Mouse (Mus musculus) C2C12 (cell line): ENCODE data around the gene Nfya. TPM values are rescaled to one million over a fixed set of nuclear protein-coding genes. Genes with fewer than 3 reads are reported as not detected.

Experiments used
- H3K27me3 ChIP-seq: one replicate; pipeline ENCODE4 v1.6.1; 2011; ENCODE audit not compliant: control insufficient read depth, insufficient read depth, insufficient read length
- H3K36me3 ChIP-seq: one replicate; pipeline ENCODE4 v1.6.1; 2011; ENCODE audit not compliant: control insufficient read depth, insufficient read depth
- H3K4me3 ChIP-seq: one replicate; pipeline ENCODE4 v1.5.1; 2011; ENCODE audit warnings: mild to moderate bottlenecking, control low read depth; ENCODE audit not compliant: poor library complexity, insufficient read depth, severe bottlenecking
- H3K79me2 ChIP-seq: one replicate; pipeline ENCODE4 v1.6.1; 2011; ENCODE audit not compliant: control insufficient read depth, insufficient read depth
- H3K79me3 ChIP-seq: one replicate; pipeline ENCODE4 v1.6.1; 2011; ENCODE audit warnings: low read depth, control low read depth
- H3ac ChIP-seq: one replicate; pipeline ENCODE3; 2011; ENCODE audit warnings: low read depth; ENCODE audit not compliant: control insufficient read depth, insufficient read length
- CEBPB ChIP-seq: IDR thresholded peaks from one replicate; pipeline ENCODE4 v1.6.1; 2011; ENCODE audit warnings: low read depth, mild to moderate bottlenecking, control low read depth, moderate library complexity
- CTCF ChIP-seq: IDR thresholded peaks from one replicate; pipeline ENCODE4 v1.5.1; 2011; ENCODE audit not compliant: control insufficient read depth, insufficient read depth, insufficient read length
- FOSL1 ChIP-seq: IDR thresholded peaks from one replicate; pipeline ENCODE4 v1.8.0; 2011; ENCODE audit warnings: mild to moderate bottlenecking, low read length; ENCODE audit not compliant: poor library complexity, insufficient read depth, severe bottlenecking
- MAX ChIP-seq: IDR thresholded peaks from one replicate; pipeline ENCODE4 v1.6.1; 2011; ENCODE audit warnings: mild to moderate bottlenecking, control low read depth
- MYOD1 ChIP-seq: IDR thresholded peaks from one replicate; pipeline ENCODE4 v1.6.1; 2011; ENCODE audit warnings: low read depth; ENCODE audit not compliant: control insufficient read depth, insufficient read length
- MYOG ChIP-seq: IDR thresholded peaks from one replicate; pipeline ENCODE4 v1.6.1; 2011; ENCODE audit not compliant: control insufficient read depth, insufficient read length; ENCODE audit errors: extremely low read depth
- USF1 ChIP-seq: IDR thresholded peaks from one replicate; pipeline ENCODE4 v1.6.1; 2011; ENCODE audit warnings: low read depth, mild to moderate bottlenecking, control low read depth, moderate library complexity
- polyA plus RNA-seq: library from polyadenylated mRNA; unstranded; fragments of >200 nt; fragmentation: generic; extraction: Trizol; gene quantifications from one replicate; pipeline ENCODE4 v1.2.1, GENCODE M21; 2012; ENCODE audit warnings: missing spikeins

Gene Nfya
- polyA plus RNA-seq, 1 experiment, result 24.0 TPM

- no peak within 1 kb of the TSS for H3K4me3 ChIP-seq
- H3ac ChIP-seq, result no peak within 1 kb of the TSS
- TF ChIP-seq MYOD1 (no peak), USF1 (no peak), MYOG (no peak), CTCF (no peak), CEBPB (no peak)
- no peaks in the 10 kb centered on the region for H3K79me2 ChIP-seq
- peaks cover 7% of the 10 kb centered on the region for H3K27me3 ChIP-seq
- no peaks in the 10 kb centered on the region for H3K36me3 ChIP-seq
- H3K79me3 ChIP-seq, result no peaks in the 10 kb centered on the region
Measured at GRCm38 (mm10) chr17:48346231-48346630, 63.5 kb downstream of the Nfya start, which contains the start of gene Trem2. TSS of gene Trem2 (plus strand) at chr17:48346401.

- TF ChIP-seq MAX, result no peak
- no peaks in the 10 kb centered on the region for H3K79me2 ChIP-seq
- H3K4me3 ChIP-seq, result no peak overlapping the region
- H3K27me3 ChIP-seq, result peaks cover 7% of the 10 kb centered on the region
- H3K79me3 ChIP-seq, result no peaks in the 10 kb centered on the region
- H3K36me3 ChIP-seq, result no peaks in the 10 kb centered on the region
- no peak overlapping the region for H3ac ChIP-seq
Measured at GRCm38 (mm10) chr17:48345824-48346223, 63.9 kb downstream of the Nfya start.

GRCm38 (mm10) chr17:48343065-48343464 lies 66.6 kb downstream of the Nfya start:
- Histone ChIP-seq H3K79me3 (no peaks in the 10 kb centered on the region), H3K79me2 (no peaks in the 10 kb centered on the region), H3K36me3 (no peaks in the 10 kb centered on the region), H3K27me3 (peaks cover 7% of the 10 kb centered on the region), H3K4me3 (no peak overlapping the region), H3ac (no peak overlapping the region)
- TF ChIP-seq FOSL1 (no peak), MYOG (no peak), CEBPB (no peak), USF1 (no peak), CTCF (no peak), MAX (no peak), MYOD1 (no peak)

GRCm38 (mm10) chr17:48341947-48342346 lies 67.8 kb downstream of the Nfya start:
- H3K79me2 ChIP-seq, result no peaks in the 10 kb centered on the region
- no peak overlapping the region for H3ac ChIP-seq

GRCm38 (mm10) chr17:48340267-48340666 lies 69.4 kb downstream of the Nfya start:
- H3K79me3 ChIP-seq, result no peaks in the 10 kb centered on the region
- H3K4me3 ChIP-seq, result no peak overlapping the region
- no peak overlapping the region for H3ac ChIP-seq
- H3K27me3 ChIP-seq, result no peaks in the 10 kb centered on the region
- no peak for TF ChIP-seq CTCF
- no peak for TF ChIP-seq MAX
- TF ChIP-seq FOSL1, result no peak
- TF ChIP-seq MYOD1, result no peak
- TF ChIP-seq MYOG, result no peak
- TF ChIP-seq USF1, result no peak
- no peak for TF ChIP-seq CEBPB
- H3K79me2 ChIP-seq, result no peaks in the 10 kb centered on the region
- no peaks in the 10 kb centered on the region for H3K36me3 ChIP-seq

More at GRCm38 (mm10) chr17:48341947-48342346, 67.8 kb downstream of the Nfya start:
- no peak for TF ChIP-seq FOSL1
- TF ChIP-seq MAX, result no peak
- no peak for TF ChIP-seq CTCF
- H3K36me3 ChIP-seq, result no peaks in the 10 kb centered on the region
- peaks cover 2% of the 10 kb centered on the region for H3K27me3 ChIP-seq
- H3K79me3 ChIP-seq, result no peaks in the 10 kb centered on the region
- no peak overlapping the region for H3K4me3 ChIP-seq

Other genes with a start within 250 kb of the Nfya start
- not detected for gene A530064D06Rik, start 242.6 kb downstream of the Nfya start, polyA plus RNA-seq
- gene Trem1, start 177.1 kb downstream of the Nfya start, polyA plus RNA-seq, result not detected
- not detected for gene Trem3, start 162.1 kb downstream of the Nfya start, polyA plus RNA-seq
- not detected for gene Treml4, start 145.6 kb downstream of the Nfya start, polyA plus RNA-seq
- gene Treml2, start 110.4 kb downstream of the Nfya start, polyA plus RNA-seq, result not detected
- not detected for gene B430306N03Rik, start 93.8 kb downstream of the Nfya start, polyA plus RNA-seq
- gene Trem2, start 63.5 kb downstream of the Nfya start, polyA plus RNA-seq, result not detected
- gene Treml1, start 50.0 kb downstream of the Nfya start, polyA plus RNA-seq, result not detected
- 14.1 TPM for gene Oard1, start 108 bp upstream of the Nfya start, polyA plus RNA-seq
- gene Apobec2, start 23.0 kb upstream of the Nfya start, polyA plus RNA-seq, result 0.27 TPM
- gene Tspo2, start 41.6 kb upstream of the Nfya start, polyA plus RNA-seq, result not detected
- not detected for gene Unc5cl, start 45.0 kb upstream of the Nfya start, polyA plus RNA-seq